Mouse (Mus musculus) stomach, embryonic 14.5 days (tissue): ENCODE results near the gene Axl. TPM values are rescaled to one million over a fixed set of nuclear protein-coding genes. Genes with fewer than 3 reads are reported as not detected.

Experiments used
- ATAC-seq: fragments of 200-750 bp; cut with Nextera tagmentation; 2 replicates; pipeline ENCODE4 v1.8.0; 2017; ENCODE audit warnings: low read depth, moderate TSS enrichment; ENCODE audit not compliant: insufficient number of reproducible peaks, insufficient read depth, low FRiP score
- H3K27ac ChIP-seq: fragments of 300-500 bp; sonication (generic); 2 replicates; pipeline ENCODE4 v1.5.1; 2014; ENCODE audit warnings: mild to moderate bottlenecking, low read length, moderate library complexity, mixed read lengths
- H3K27me3 ChIP-seq: fragments of 300-500 bp; sonication (generic); 2 replicates; pipeline ENCODE4 v1.6.1; 2014; ENCODE audit warnings: low read length, control low read depth, mixed read lengths; ENCODE audit not compliant: control insufficient read depth, insufficient read depth
- H3K36me3 ChIP-seq: fragments of 300-500 bp; sonication (generic); 2 replicates; pipeline ENCODE4 v1.6.1; 2014; ENCODE audit warnings: mild to moderate bottlenecking, control low read depth, low read length, moderate library complexity, mixed read lengths; ENCODE audit not compliant: control insufficient read depth, insufficient read depth
- H3K4me1 ChIP-seq: fragments of 300-500 bp; sonication (generic); 2 replicates; pipeline ENCODE4 v1.6.1; 2014; ENCODE audit warnings: low read length, control low read depth, mixed read lengths; ENCODE audit not compliant: control insufficient read depth, insufficient read depth
- H3K4me2 ChIP-seq: fragments of 300-500 bp; sonication (generic); replicated peaks from 2 replicates; pipeline ENCODE4 v1.6.1; 2014; ENCODE audit warnings: low read depth, low read length, control low read depth
- H3K4me3 ChIP-seq: fragments of 300-500 bp; sonication (generic); 2 replicates; pipeline ENCODE4 v1.5.1; 2014; ENCODE audit warnings: low read depth, low read length, control low read depth
- H3K9ac ChIP-seq: fragments of 300-500 bp; sonication (generic); replicated peaks from 2 replicates; pipeline ENCODE4 v1.6.1; 2014; ENCODE audit warnings: low read depth, mild to moderate bottlenecking, control low read depth, low read length, moderate library complexity, mixed read lengths
- H3K9me3 ChIP-seq: fragments of 300-500 bp; sonication (generic); 2 replicates; pipeline ENCODE4 v1.6.1; 2016; ENCODE audit warnings: low read depth, low read length, control low read depth; ENCODE audit not compliant: control insufficient read depth
- WGBS: fragments of 180-500 bp; shearing (Covaris S2); extraction: QIAGEN DNeasy Blood & Tissue Kit; methylation state at CpG from one replicate; pipeline ENCODE4 v1.1.7; 2014; 5-methylcytosine and 5-hydroxymethylcytosine counted together
- polyA plus RNA-seq: library from polyadenylated mRNA; unstranded; fragments of >200 nt; fragmentation: Nextera tagmentation; extraction: Ambion mirVana; gene quantifications from 2 replicates; pipeline ENCODE4 v1.2.1, GENCODE M21; 2014

Gene Axl
- polyA plus RNA-seq, 1 experiment from 2014 or later, result 66.4 TPM

GRCm38 (mm10) chr7:25781321-25781936, 7.1 kb downstream of the Axl start:
- Histone ChIP-seq H3K36me3 (peaks cover 18% of the 10 kb centered on the region), H3K27me3 (no peaks in the 10 kb centered on the region), H3K9me3 (no peaks in the 10 kb centered on the region), H3K4me3 (peak overlapping the region; percentile 18), H3K4me1 (peaks cover 18% of the 10 kb centered on the region), H3K27ac (peak overlapping the region; percentile 89), H3K9ac (peak overlapping the region; percentile 52), H3K4me2 (peak overlapping the region; percentile 71)
- ATAC-seq, result peak; percentile 35; the same call in 1 of the 2 replicates
- WGBS, result 10% methylated on average over 32 of the region's 33 CpGs

GRCm38 (mm10) chr7:25780753-25781152, 7.8 kb downstream of the Axl start:
- no peak for ATAC-seq
- Histone ChIP-seq H3K4me2 (no peak overlapping the region), H3K4me3 (no peak overlapping the region), H3K9ac (no peak overlapping the region), H3K27ac (no peak overlapping the region), H3K36me3 (peaks cover 18% of the 10 kb centered on the region), H3K9me3 (no peaks in the 10 kb centered on the region), H3K27me3 (no peaks in the 10 kb centered on the region), H3K4me1 (peaks cover 18% of the 10 kb centered on the region)
- 61% methylated on average over 4 of the region's 4 CpGs for WGBS

DNA sequence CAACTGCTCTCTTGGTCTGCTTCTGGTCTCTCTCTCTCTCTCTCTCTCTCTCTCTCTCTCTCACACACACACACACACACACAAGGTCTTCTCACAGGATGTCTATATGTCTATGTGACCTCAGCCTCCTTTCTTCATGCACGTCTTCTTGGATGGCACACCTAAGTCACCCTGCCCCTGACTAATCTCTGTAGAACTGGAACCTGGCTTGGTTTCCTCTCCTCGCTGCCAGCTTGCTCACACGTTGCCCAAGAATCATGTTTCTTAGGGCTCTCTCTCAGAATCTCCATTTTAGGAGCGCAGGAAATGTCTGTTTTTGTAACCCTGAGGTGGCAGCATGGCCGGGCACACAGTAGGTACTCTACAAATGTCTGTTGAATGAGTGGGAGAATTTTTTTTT, 8.5 kb downstream of the Axl start:
- Histone ChIP-seq H3K4me2 (no peak overlapping the region), H3K9me3 (no peaks in the 10 kb centered on the region), H3K4me3 (no peak overlapping the region), H3K27me3 (no peaks in the 10 kb centered on the region), H3K27ac (no peak overlapping the region), H3K4me1 (peaks cover 18% of the 10 kb centered on the region), H3K9ac (no peak overlapping the region), H3K36me3 (peaks cover 18% of the 10 kb centered on the region)
- no peak for ATAC-seq
- 94% methylated on average over 5 of the region's 5 CpGs for WGBS

GRCm38 (mm10) chr7:25768229-25768628, 20.3 kb downstream of the Axl start:
- ATAC-seq, result no peak
- Histone ChIP-seq H3K36me3 (peaks cover 63% of the 10 kb centered on the region), H3K27ac (no peak overlapping the region), H3K4me2 (no peak overlapping the region), H3K9ac (no peak overlapping the region), H3K4me3 (no peak overlapping the region), H3K9me3 (no peaks in the 10 kb centered on the region), H3K4me1 (no peaks in the 10 kb centered on the region), H3K27me3 (no peaks in the 10 kb centered on the region)
- 90% methylated on average over 5 of the region's 5 CpGs for WGBS

GRCm38 (mm10) chr7:25766108-25766507, 22.4 kb downstream of the Axl start:
- H3K9me3 ChIP-seq, result no peaks in the 10 kb centered on the region
- no peaks in the 10 kb centered on the region for H3K4me1 ChIP-seq
- WGBS, result 86% methylated on average over 6 of the region's 6 CpGs
- H3K9ac ChIP-seq, result no peak overlapping the region
- H3K36me3 ChIP-seq, result peaks cover 62% of the 10 kb centered on the region
- H3K4me3 ChIP-seq, result no peak overlapping the region
- H3K27me3 ChIP-seq, result no peaks in the 10 kb centered on the region
- no peak overlapping the region for H3K27ac ChIP-seq
- H3K4me2 ChIP-seq, result no peak overlapping the region
- ATAC-seq, result no peak

DNA sequence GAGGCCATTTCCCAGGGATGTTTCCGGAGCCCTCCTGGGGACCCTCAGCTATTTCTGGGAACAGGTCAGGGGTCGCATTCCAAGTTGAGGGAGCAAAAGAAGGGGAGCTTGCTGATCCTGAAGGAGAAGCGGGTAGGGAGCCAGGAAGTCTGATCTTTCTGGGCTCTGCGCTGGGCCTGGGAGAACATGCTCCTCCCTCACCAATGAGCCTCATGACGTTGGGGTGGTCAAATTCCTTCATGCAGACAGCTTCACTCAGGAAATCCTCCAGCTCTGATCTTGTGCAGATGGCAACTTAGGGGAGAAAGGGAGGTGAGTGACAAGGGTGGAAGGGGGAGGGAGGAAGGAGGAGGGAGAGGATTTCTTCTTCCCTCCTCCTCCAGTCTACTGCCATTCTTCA, 24.3 kb downstream of the Axl start:
- no peak; the same call in 1 of the 2 replicates for ATAC-seq
- Histone ChIP-seq H3K4me3 (no peak overlapping the region), H3K4me2 (no peak overlapping the region), H3K9ac (no peak overlapping the region), H3K36me3 (peaks cover 55% of the 10 kb centered on the region), H3K27me3 (no peaks in the 10 kb centered on the region), H3K9me3 (no peaks in the 10 kb centered on the region), H3K4me1 (no peaks in the 10 kb centered on the region), H3K27ac (peak overlapping the region; percentile 49; the same call in 1 of the 2 replicates)
- 52% methylated on average over 5 of the region's 5 CpGs for WGBS

GRCm38 (mm10) chr7:25763678-25764077, 24.8 kb downstream of the Axl start:
- peaks cover 54% of the 10 kb centered on the region for H3K36me3 ChIP-seq
- no peak for ATAC-seq

GRCm38 (mm10) chr7:25761354-25761753, 27.2 kb downstream of the Axl start:
- peaks cover 38% of the 10 kb centered on the region for H3K36me3 ChIP-seq

More at GRCm38 (mm10) chr7:25763678-25764077, 24.8 kb downstream of the Axl start:
- Histone ChIP-seq H3K4me2 (no peak overlapping the region), H3K9ac (no peak overlapping the region), H3K4me1 (no peaks in the 10 kb centered on the region), H3K27ac (peak overlapping the region; percentile 49; the same call in 1 of the 2 replicates), H3K27me3 (no peaks in the 10 kb centered on the region), H3K4me3 (no peak overlapping the region), H3K9me3 (no peaks in the 10 kb centered on the region)
- 65% methylated on average over 11 of the region's 11 CpGs for whole genome bisulfite sequencing

GRCm38 (mm10) chr7:25756011-25756410, 32.5 kb downstream of the Axl start:
- peak overlapping the region; percentile 99 for H3K4me3 ChIP-seq
- H3K27me3 ChIP-seq, result no peaks in the 10 kb centered on the region
- peaks cover 19% of the 10 kb centered on the region for H3K36me3 ChIP-seq
- no peak overlapping the region; the same call in 1 of the 2 replicates for H3K9ac ChIP-seq
- peak overlapping the region; percentile 92 for H3K4me2 ChIP-seq
- peak; percentile 29 for ATAC-seq
- H3K4me1 ChIP-seq, result peaks cover 14% of the 10 kb centered on the region
- no peaks in the 10 kb centered on the region for H3K9me3 ChIP-seq
- peak overlapping the region; percentile 87 for H3K27ac ChIP-seq
- 1% methylated on average over 18 of the region's 18 CpGs for WGBS

More at GRCm38 (mm10) chr7:25761354-25761753, 27.2 kb downstream of the Axl start:
- WGBS, result 84% methylated on average over 10 of the region's 10 CpGs
- Histone ChIP-seq H3K4me1 (no peaks in the 10 kb centered on the region), H3K27ac (no peak overlapping the region), H3K9me3 (no peaks in the 10 kb centered on the region), H3K4me2 (no peak overlapping the region), H3K27me3 (no peaks in the 10 kb centered on the region), H3K4me3 (no peak overlapping the region), H3K9ac (no peak overlapping the region)
- ATAC-seq, result no peak
